Mouse (Mus musculus) forebrain, embryonic 16.5 days (tissue): ENCODE data around the gene Ube2l6. TPM values are rescaled to one million over a fixed set of nuclear protein-coding genes. Genes with fewer than 3 reads are reported as not detected.

ENCODE experiments used
- ATAC-seq: fragments of 200-750 bp; cut with Nextera tagmentation; 2 replicates; pipeline ENCODE4 v1.8.0; 2017; ENCODE audit warnings: mild to moderate bottlenecking, moderate library complexity
- H3K27ac ChIP-seq: fragments of 300-500 bp; sonication (generic); 2 replicates; pipeline ENCODE4 v1.5.1; 2014; ENCODE audit warnings: low read length, control low read depth
- H3K27me3 ChIP-seq: fragments of 300-500 bp; sonication (generic); replicated peaks from 2 replicates; pipeline ENCODE4 v1.6.1; 2014; ENCODE audit warnings: low read length; ENCODE audit not compliant: control insufficient read depth, insufficient read depth
- H3K36me3 ChIP-seq: fragments of 300-500 bp; sonication (generic); 2 replicates; pipeline ENCODE4 v1.6.1; 2014; ENCODE audit not compliant: control insufficient read depth, insufficient read depth
- H3K4me1 ChIP-seq: fragments of 300-500 bp; sonication (generic); replicated peaks from 2 replicates; pipeline ENCODE4 v1.6.1; 2014; ENCODE audit warnings: low read length; ENCODE audit not compliant: control insufficient read depth, insufficient read depth
- H3K4me2 ChIP-seq: fragments of 300-500 bp; sonication (generic); 2 replicates; pipeline ENCODE4 v1.6.1; 2014; ENCODE audit warnings: mild to moderate bottlenecking, low read length, control low read depth
- H3K4me3 ChIP-seq: fragments of 300-500 bp; sonication (generic); replicated peaks from 2 replicates; pipeline ENCODE4 v1.5.1; 2014; ENCODE audit warnings: mild to moderate bottlenecking, low read length, control low read depth
- H3K9ac ChIP-seq: fragments of 300-500 bp; sonication (generic); replicated peaks from 2 replicates; pipeline ENCODE4 v1.6.1; 2014; ENCODE audit warnings: low read depth, low read length, control low read depth
- H3K9me3 ChIP-seq: fragments of 300-500 bp; sonication (generic); 2 replicates; pipeline ENCODE4 v1.6.1; 2016; ENCODE audit warnings: low read length; ENCODE audit not compliant: control insufficient read depth
- WGBS: fragments of 180-500 bp; shearing (Covaris S2); extraction: QIAGEN DNeasy Blood & Tissue Kit; methylation state at CpG from one replicate; pipeline ENCODE4 v1.1.7; 2014; 5-methylcytosine and 5-hydroxymethylcytosine counted together
- polyA plus RNA-seq: library from polyadenylated mRNA; unstranded; fragments of >200 nt; fragmentation: Nextera tagmentation; extraction: Ambion mirVana; gene quantifications from 2 replicates; pipeline ENCODE4 v1.2.1, GENCODE M21; 2015

The Ube2l6 gene
- polyA plus RNA-seq, 1 experiment from 2014 or later: 21.2 TPM

- H3K27ac ChIP-seq: no peak overlapping the region
- 64% methylated on average over 1 of the region's 1 CpGs for WGBS
- H3K9me3 ChIP-seq: no peaks in the 10 kb centered on the region
- H3K27me3 ChIP-seq: no peaks in the 10 kb centered on the region
- H3K36me3 ChIP-seq: no peaks in the 10 kb centered on the region
- no peak overlapping the region for H3K4me3 ChIP-seq
- no peak overlapping the region for H3K4me2 ChIP-seq
- H3K4me1 ChIP-seq: no peaks in the 10 kb centered on the region
- ATAC-seq: no peak
- no peak overlapping the region for H3K9ac ChIP-seq
Observed at GRCm38 (mm10) chr2:84762818-84763217, 35.8 kb upstream of the Ube2l6 start.

- Histone ChIP-seq H3K27me3 (no peaks in the 10 kb centered on the region), H3K4me1 (peaks cover 8% of the 10 kb centered on the region), H3K9me3 (no peaks in the 10 kb centered on the region), H3K4me3 (no peak overlapping the region), H3K36me3 (no peaks in the 10 kb centered on the region), H3K4me2 (no peak overlapping the region), H3K9ac (no peak overlapping the region), H3K27ac (no peak overlapping the region)
- 87% methylated on average over 6 of the region's 6 CpGs for WGBS
- no peak for ATAC-seq
Observed at GRCm38 (mm10) chr2:84770501-84770900, 28.1 kb upstream of the Ube2l6 start.

- Histone ChIP-seq H3K27ac (no peak overlapping the region), H3K36me3 (no peaks in the 10 kb centered on the region), H3K4me3 (no peak overlapping the region), H3K4me1 (peaks cover 8% of the 10 kb centered on the region), H3K9me3 (no peaks in the 10 kb centered on the region), H3K9ac (no peak overlapping the region), H3K4me2 (no peak overlapping the region), H3K27me3 (no peaks in the 10 kb centered on the region)
- WGBS: 94% methylated on average over 4 of the region's 4 CpGs
- no peak for ATAC-seq
Observed at GRCm38 (mm10) chr2:84772454-84772853, 26.2 kb upstream of the Ube2l6 start.

- no peak overlapping the region for H3K27ac ChIP-seq
- no peak overlapping the region for H3K4me2 ChIP-seq
- no peaks in the 10 kb centered on the region for H3K27me3 ChIP-seq
- no peaks in the 10 kb centered on the region for H3K36me3 ChIP-seq
- H3K4me3 ChIP-seq: no peak overlapping the region
- H3K9ac ChIP-seq: no peak overlapping the region
- ATAC-seq: no peak
- H3K9me3 ChIP-seq: no peaks in the 10 kb centered on the region
- 87% methylated on average over 5 of the region's 5 CpGs for WGBS
- H3K4me1 ChIP-seq: peaks cover 8% of the 10 kb centered on the region
Observed at GRCm38 (mm10) chr2:84773195-84773594, 25.4 kb upstream of the Ube2l6 start.

- Histone ChIP-seq H3K9ac (peak overlapping the region; percentile 59), H3K36me3 (no peaks in the 10 kb centered on the region), H3K27me3 (no peaks in the 10 kb centered on the region), H3K9me3 (no peaks in the 10 kb centered on the region), H3K27ac (peak overlapping the region; percentile 47; the same call in 1 of the 2 replicates), H3K4me1 (peaks cover 8% of the 10 kb centered on the region), H3K4me3 (peak overlapping the region; percentile 33), H3K4me2 (peak overlapping the region; percentile 53)
- ATAC-seq: peak; percentile 91
- WGBS: 2% methylated on average over 14 of the region's 15 CpGs
Observed at GRCm38 (mm10) chr2:84774751-84775150, 23.9 kb upstream of the Ube2l6 start.

- Histone ChIP-seq H3K9ac (peak within 1 kb of the TSS; percentile 59), H3K27me3 (no peaks in the 10 kb centered on the region), H3K4me3 (peak within 1 kb of the TSS; percentile 33), H3K9me3 (no peaks in the 10 kb centered on the region), H3K4me2 (peak within 1 kb of the TSS; percentile 53), H3K4me1 (peaks cover 8% of the 10 kb centered on the region), H3K36me3 (no peaks in the 10 kb centered on the region), H3K27ac (peak within 1 kb of the TSS; percentile 47; the same call in 1 of the 2 replicates)
- peak; percentile 16; the same call in 1 of the 2 replicates for ATAC-seq
- WGBS: 66% methylated on average over 9 of the region's 9 CpGs
Observed at GRCm38 (mm10) chr2:84775241-84775640, 23.4 kb upstream of the Ube2l6 start, which contains the start of gene Serping1. Serping1 (minus strand) TSS chr2:84775444.

GRCm38 (mm10) chr2:84775665-84776064 lies 23.0 kb upstream of the Ube2l6 start:
- H3K36me3 ChIP-seq: no peaks in the 10 kb centered on the region
- H3K9ac ChIP-seq: no peak overlapping the region
- whole genome bisulfite sequencing: 65% methylated on average over 6 of the region's 6 CpGs
- no peak for ATAC-seq
- H3K27me3 ChIP-seq: no peaks in the 10 kb centered on the region
- no peak overlapping the region for H3K27ac ChIP-seq
- peaks cover 8% of the 10 kb centered on the region for H3K4me1 ChIP-seq
- H3K4me2 ChIP-seq: no peak overlapping the region
- no peaks in the 10 kb centered on the region for H3K9me3 ChIP-seq
- H3K4me3 ChIP-seq: no peak overlapping the region

GRCm38 (mm10) chr2:84777706-84778105 lies 20.9 kb upstream of the Ube2l6 start:
- H3K27ac ChIP-seq: no peak overlapping the region; the same call in 1 of the 2 replicates
- H3K4me3 ChIP-seq: no peak overlapping the region

GRCm38 (mm10) chr2:84779210-84779609 lies 19.4 kb upstream of the Ube2l6 start:
- Histone ChIP-seq H3K4me2 (no peak overlapping the region), H3K4me1 (peaks cover 8% of the 10 kb centered on the region)
- 63% methylated on average over 6 of the region's 6 CpGs for WGBS

More at GRCm38 (mm10) chr2:84777706-84778105, 20.9 kb upstream of the Ube2l6 start:
- Histone ChIP-seq H3K4me1 (peaks cover 8% of the 10 kb centered on the region), H3K9me3 (no peaks in the 10 kb centered on the region), H3K36me3 (no peaks in the 10 kb centered on the region), H3K9ac (no peak overlapping the region), H3K4me2 (no peak overlapping the region), H3K27me3 (no peaks in the 10 kb centered on the region)
- WGBS: 47% methylated on average over 3 of the region's 3 CpGs
- no peak; the same call in 1 of the 2 replicates for ATAC-seq

GRCm38 (mm10) chr2:84783315-84783714 lies 15.3 kb upstream of the Ube2l6 start:
- H3K4me2 ChIP-seq: no peak overlapping the region
- H3K36me3 ChIP-seq: no peaks in the 10 kb centered on the region
- H3K27me3 ChIP-seq: no peaks in the 10 kb centered on the region
- no peaks in the 10 kb centered on the region for H3K9me3 ChIP-seq
- ATAC-seq: no peak
- WGBS: 94% methylated on average over 1 of the region's 1 CpGs
- no peak overlapping the region for H3K4me3 ChIP-seq
- H3K9ac ChIP-seq: no peak overlapping the region
- no peaks in the 10 kb centered on the region for H3K4me1 ChIP-seq
- H3K27ac ChIP-seq: no peak overlapping the region

More at GRCm38 (mm10) chr2:84779210-84779609, 19.4 kb upstream of the Ube2l6 start:
- Histone ChIP-seq H3K9ac (no peak overlapping the region), H3K27ac (no peak overlapping the region), H3K9me3 (no peaks in the 10 kb centered on the region), H3K36me3 (no peaks in the 10 kb centered on the region), H3K27me3 (no peaks in the 10 kb centered on the region), H3K4me3 (no peak overlapping the region)
- no peak for ATAC-seq
